Mouse (Mus musculus) T-cell, adult 66 days (primary cell): ENCODE data around the gene Timp3. TPM values are rescaled to one million over a fixed set of nuclear protein-coding genes. Genes with fewer than 3 reads are reported as not detected.

Source experiments
- total RNA-seq, 2 experiments: library from RNA; stranded (reverse); gene quantifications; 3 replicates in 1 of 2; 4 replicates in 1 of 2; pipeline ENCODE4 v1.2.4; 2023

The Timp3 gene
- total RNA-seq, result not detected

GRCm38 (mm10) chr10:86300293-86301116 is at the start of gene Timp3:
Gene Timp3, plus strand, starts transcription at chr10:86300372.

Other genes with a start within 250 kb of the Timp3 start
- not detected for gene Syn3, start 198.5 kb downstream of the Timp3 start, total RNA-seq